Mouse (Mus musculus): ENCODE data around the gene Iqca. TPM values are rescaled to one million over a fixed set of nuclear protein-coding genes. Genes with fewer than 3 reads are reported as not detected.

Gene Iqca
- not detected for total RNA-seq (2023)

DNA sequence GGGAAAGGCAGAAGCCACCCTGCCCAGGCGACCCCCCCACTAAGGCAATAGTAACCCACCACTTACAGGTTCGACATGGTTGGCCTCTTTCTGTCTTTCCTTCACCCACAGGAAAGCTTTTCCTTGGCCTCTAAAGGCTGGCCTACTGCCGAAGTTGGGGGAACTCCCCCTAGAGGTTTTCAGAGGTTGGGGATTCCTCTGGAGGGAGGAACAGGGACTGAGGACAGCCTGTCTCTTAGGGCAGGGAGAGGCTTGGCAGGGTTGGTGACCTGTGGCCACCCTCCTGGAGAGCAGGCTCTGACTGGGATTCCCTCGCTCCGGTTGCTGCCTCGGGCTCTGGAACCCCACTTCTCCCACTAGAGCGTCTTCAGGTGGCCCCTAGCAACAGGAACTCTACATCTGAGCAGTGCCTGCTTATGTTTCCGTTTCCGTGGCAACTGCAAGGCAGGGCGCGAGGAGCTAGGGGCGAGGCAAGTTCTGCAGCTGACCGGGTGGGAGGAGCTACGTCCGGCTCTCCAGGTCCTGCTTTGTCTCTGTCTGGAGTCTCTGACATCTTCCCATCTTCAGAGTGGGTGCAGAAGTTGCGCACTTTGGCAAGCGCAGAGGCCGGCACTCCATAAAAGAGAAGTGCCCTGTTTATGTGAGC, at the start of gene Iqca:
TSS of gene Iqca (minus strand) at position 303 of the 646 bp plus-strand sequence.

DNA sequence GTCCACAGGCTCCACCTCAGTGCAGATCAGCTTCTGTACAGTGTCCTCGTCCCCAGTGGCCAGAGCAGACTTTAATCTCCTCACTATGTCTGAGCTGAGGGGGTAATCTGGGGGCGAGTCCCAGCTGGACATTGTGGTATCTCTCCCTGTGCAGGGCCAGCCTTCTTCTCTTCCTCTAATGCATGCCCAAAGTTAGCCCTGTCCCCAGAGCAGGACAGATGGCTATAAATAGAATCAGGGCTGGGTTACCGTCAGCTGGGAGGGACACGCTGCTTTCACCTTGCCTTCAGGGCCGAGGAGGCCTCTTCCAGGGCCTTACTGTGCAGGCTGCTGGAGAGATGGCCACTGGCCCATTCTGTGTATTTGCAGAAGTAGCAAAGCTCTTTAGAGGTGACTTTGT, 138.8 kb downstream of the Iqca start, which contains the start of gene Asb18:
TSS of gene Asb18 (minus strand) at position 221 of the 400 bp plus-strand sequence.

Other genes with a start within 250 kb of the Iqca start
- not detected for gene Gbx2, start 222.2 kb downstream of the Iqca start, total RNA-seq (2023)
- gene Asb18, start 138.7 kb downstream of the Iqca start, total RNA-seq (2023) = not detected
- gene Ackr3, start 50.6 kb upstream of the Iqca start, total RNA-seq (2023) = under 1 TPM in 1 of 2 experiments, not detected in 1; 0.57 TPM